Mouse (Mus musculus) thymus, adult 18-20 months (tissue): ENCODE measurements at regions not wholly inside any gene's neighbourhood (a gene's known extent, or its start where the extent isn't known, plus 50 kb on each side); places are given as distances from the start of the nearest gene placed in this dataset.

Experiments used
- DNase-seq, 2 experiments: peaks; one replicate each; pipeline ENCODE4 v3.0.0; 2022; ENCODE audit warnings: mixed read lengths in 2 of 2

DNA sequence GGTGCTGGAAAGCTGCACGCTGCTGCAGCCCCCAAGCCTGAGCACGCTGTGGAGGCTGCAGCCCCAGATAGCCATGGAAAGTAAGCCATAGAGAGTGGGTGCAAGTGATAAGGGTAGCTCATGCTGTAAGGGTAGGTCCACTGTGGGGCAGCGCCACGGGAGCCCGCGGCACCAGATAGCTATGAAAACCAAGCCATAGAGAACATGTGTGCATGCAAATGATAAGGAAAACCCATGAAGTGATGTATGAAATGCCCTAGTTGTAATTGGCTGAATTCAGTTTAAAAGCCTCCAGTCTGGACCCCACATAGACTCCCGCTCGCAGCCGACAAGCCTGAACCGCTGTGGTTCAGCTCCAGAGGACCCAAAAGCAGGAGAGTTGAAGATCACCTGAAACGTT, 58.8 kb upstream of the L3mbtl3 start:
- no peak for DNase-seq

DNA sequence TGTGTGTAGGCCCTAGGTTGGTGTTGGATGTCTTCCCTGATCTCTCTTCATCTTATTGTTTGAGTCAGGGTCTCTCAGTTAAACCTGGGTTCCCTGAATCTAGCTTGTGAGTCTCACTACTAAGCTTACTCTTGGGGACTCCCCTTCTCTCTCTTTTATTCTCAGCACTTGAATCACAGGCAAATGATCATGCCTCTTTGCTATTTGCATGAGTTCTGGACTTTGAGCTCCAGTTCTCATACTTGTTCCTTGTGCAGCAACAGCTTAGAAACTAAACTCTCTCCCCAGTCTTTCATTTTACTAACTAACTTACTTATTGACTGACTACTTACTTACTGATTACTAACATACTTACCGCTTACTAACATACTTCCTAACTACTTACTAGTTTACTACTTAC, 64.9 kb upstream of the L3mbtl3 start:
- DNase-seq, result no peak

GRCm38 (mm10) chr10:26484311-26484710, 108.5 kb upstream of the L3mbtl3 start:
- no peak for DNase-seq

GRCm38 (mm10) chr10:26491351-26491750, 115.6 kb upstream of the L3mbtl3 start:
- DNase-seq, result no peak

GRCm38 (mm10) chr10:26492146-26492545, 116.4 kb upstream of the L3mbtl3 start:
- no peak for DNase-seq

GRCm38 (mm10) chr10:26492856-26493484, 117.2 kb upstream of the L3mbtl3 start:
- no peak for DNase-seq

GRCm38 (mm10) chr10:26493801-26494200, 118.0 kb upstream of the L3mbtl3 start:
- DNase-seq, result no peak

DNA sequence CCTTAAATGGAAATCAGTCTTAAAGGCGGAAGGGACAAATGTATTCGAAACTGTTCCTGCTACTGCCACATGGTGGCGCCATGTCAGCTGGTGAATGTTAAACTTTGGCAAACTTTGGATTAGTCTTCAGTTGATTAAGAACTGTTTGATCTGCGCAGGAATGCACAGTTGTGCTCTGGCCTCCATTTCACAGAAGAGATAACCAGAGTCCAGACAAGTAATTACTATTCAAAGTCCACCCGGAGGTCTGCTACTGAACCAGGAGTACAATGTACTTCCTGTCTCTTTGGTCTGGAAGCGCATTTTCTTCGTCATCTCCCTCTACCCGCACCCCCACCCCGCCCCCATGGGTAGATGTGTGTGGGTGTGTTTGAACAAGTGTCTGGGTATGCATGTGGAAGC, 118.6 kb upstream of the L3mbtl3 start:
- peak; percentile 13 to 21 for DNase-seq

DNA sequence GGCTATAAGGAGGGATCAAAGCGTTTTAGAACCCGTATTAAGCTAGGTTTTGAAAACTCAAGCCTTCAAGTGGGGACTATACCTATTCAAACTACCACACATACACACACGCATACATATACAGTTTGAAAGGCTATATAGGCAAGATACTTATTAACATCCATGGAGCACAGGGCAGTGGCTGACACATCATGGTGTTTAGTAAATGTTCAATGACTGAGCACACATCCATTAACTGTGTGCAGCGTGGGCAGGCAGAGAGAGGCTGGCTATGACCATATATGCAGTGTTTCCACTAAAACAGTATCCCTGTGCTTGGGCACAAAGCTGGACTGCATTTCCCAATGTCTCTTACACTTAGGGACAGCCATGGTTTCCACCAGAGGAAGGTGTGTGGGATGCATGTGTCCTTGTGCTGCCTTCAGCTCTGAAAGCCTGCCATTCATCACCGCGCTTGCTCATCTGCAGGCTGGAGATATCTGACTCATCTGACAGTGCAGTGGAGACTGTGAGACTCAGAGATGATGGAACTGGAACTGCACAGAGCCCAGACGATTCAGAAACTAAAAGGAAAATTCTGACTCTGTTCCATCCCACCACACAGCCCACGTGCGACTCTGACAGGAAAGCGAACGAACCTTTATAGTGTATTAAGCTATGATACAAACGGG, 124.6 kb upstream of the L3mbtl3 start:
- no peak for DNase-seq

GRCm38 (mm10) chr10:26520879-26521278, 145.1 kb upstream of the L3mbtl3 start:
- peak in 1 of 2 experiments; percentile 24 for DNase-seq

GRCm38 (mm10) chr10:26525848-26526546, 150.2 kb upstream of the L3mbtl3 start:
- DNase-seq, result no peak

DNA sequence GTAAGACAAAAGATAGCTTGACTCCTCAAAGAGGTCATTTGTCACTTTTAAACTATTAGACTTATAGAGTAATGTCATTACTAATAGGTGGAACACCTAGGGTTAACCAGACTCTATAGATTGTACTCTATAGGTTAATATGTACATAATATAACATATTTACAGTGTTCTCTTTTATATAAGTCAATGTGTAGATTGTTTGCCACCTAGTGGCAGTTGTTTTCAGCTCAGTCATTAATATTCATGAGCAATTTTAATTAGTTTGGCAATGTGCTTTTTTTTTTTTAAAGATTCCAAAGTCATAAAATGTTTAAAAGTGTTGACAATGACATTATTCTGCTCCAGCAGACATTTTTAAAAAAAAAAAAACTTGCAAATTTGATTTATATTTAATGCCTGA, 164.4 kb upstream of the L3mbtl3 start:
- DNase-seq, result no peak

GRCm38 (mm10) chr10:26544061-26544460, 168.3 kb upstream of the L3mbtl3 start:
- no peak for DNase-seq

- DNase-seq, result no peak
Observed at GRCm38 (mm10) chr10:26544796-26545195, 169.0 kb upstream of the L3mbtl3 start.

DNA sequence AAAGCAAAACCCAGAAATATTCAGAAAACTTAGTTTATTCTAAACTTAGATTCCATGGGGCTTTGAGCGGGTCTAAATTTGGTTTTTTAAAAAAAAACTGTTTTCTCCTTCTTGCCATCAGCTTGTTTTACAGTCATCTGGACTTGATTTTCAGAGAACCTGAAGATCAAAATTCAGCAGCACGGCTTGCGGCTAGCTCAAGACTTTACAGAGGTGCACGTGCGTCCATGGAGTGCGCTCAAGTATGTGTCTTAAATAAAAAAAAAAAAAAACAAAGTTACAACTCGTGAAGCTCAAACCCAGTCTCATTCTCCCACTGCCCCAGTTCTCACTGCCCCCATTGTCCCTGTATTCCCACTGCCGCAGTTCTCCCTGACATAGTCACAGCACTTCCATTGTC, 180.5 kb upstream of the L3mbtl3 start:
- DNase-seq, result no peak

DNA sequence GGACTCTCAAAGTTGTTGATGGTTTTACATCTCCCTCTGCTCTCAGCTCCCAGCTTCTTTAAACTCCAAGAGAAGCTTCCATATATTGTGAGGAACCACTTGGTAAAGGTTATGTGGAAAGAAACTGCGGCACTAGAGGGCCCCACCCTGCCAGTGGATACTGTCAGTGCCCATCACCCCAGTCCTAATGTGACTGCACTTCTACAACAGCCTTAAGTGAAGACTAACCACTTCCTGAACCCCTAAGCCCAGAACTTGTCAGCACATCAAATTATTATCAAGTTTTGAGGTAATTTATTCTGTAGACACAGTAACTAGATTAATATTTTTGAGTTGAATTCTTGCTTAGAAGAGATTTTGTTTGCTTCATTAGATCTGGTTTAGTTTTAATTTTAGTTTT, 182.3 kb upstream of the L3mbtl3 start:
- DNase-seq, result no peak

- no peak for DNase-seq
Observed at GRCm38 (mm10) chr10:26559323-26559722, 183.6 kb upstream of the L3mbtl3 start.

DNA sequence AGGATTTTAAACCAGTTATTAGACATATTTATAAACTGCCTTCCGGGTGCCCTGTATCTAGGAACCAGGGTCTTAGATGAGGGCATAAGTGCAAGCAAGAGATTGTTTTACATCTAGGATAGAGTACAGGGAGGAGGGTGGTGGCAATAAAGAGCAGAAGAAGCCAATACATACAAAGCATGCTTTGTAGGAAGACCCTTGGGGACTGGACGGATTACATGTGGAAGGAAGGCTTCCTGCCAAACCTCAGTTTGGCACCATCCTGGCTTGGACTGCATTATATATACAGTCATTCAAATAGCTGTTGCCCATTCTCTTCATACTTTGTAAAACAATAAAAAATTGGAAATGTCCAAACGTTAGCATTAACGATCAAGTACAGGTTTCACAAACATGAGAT, 184.7 kb upstream of the L3mbtl3 start:
- no peak for DNase-seq

GRCm38 (mm10) chr10:26564462-26564861, 188.7 kb upstream of the L3mbtl3 start:
- DNase-seq, result peak; percentile 36 to 48

DNA sequence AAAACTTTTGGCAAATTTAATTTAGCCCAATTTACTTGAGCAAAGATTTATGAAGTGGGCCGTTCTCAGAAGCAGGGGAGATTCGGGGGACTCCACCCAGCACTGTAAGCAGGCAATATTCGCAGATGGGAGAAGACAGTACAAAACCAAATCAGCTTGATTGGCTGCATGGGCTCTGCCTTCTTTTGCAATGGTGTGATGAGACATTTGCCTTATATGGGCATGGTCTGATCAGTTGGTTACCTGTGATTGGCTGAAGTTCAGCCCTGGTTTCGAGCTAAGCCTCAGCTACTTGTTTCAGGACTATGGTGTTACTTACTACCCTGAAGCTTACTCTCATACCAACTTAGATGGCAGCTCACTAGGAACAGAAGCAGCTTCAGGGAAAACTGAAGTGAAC, 185.6 kb upstream of the Arhgap18 start:
- no peak for DNase-seq

- no peak for DNase-seq
Observed at GRCm38 (mm10) chr10:26570468-26570867, 182.8 kb upstream of the Arhgap18 start.

GRCm38 (mm10) chr10:26571377-26571776, 181.8 kb upstream of the Arhgap18 start:
- DNase-seq, result no peak

DNA sequence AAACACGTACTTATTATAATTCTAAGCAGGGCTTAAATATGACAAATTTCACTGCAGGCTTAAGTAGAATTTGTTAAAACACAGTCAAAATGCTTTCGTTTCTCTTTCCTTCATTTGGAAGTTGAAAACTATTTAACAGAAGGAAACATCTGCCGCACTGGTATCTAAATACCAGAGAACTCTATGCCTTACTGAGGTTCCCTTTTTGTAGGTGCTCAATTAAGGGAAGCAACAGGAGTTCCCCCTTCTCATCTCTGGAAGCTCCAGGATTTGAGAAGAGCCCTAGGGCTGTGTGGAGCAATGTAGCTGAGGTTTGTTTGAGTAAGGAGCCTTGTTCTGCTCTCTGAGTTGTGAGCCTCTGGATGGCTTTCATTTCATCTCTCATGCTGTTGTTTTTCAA, 177.1 kb upstream of the Arhgap18 start:
- DNase-seq, result no peak

- DNase-seq, result no peak
Observed at GRCm38 (mm10) chr10:26577087-26577486, 176.1 kb upstream of the Arhgap18 start.
